Mouse (Mus musculus) midbrain, postnatal 0 days (tissue): ENCODE measurements around the gene Slc6a17. TPM values are rescaled to one million over a fixed set of nuclear protein-coding genes. Genes with fewer than 3 reads are reported as not detected.

Experiments
- ATAC-seq: fragments of 200-750 bp; cut with Nextera tagmentation; 2 replicates; pipeline ENCODE4 v1.8.0; 2017; ENCODE audit warnings: moderate number of reproducible peaks, mild to moderate bottlenecking, moderate TSS enrichment, moderate library complexity; ENCODE audit not compliant: low FRiP score
- DNase-seq: peaks from one replicate; pipeline ENCODE4 v3.0.0-alpha.2; 2015; ENCODE audit warnings: low spot score
- H3K27ac ChIP-seq: fragments of 300-500 bp; sonication (generic); 2 replicates; pipeline ENCODE4 v1.5.1; 2014; ENCODE audit warnings: low read depth, mild to moderate bottlenecking, low read length, mixed read lengths
- H3K27me3 ChIP-seq: fragments of 300-500 bp; sonication (generic); 2 replicates; pipeline ENCODE4 v1.6.1; 2014; ENCODE audit warnings: low read length, control low read depth, mixed read lengths; ENCODE audit not compliant: insufficient read depth
- H3K36me3 ChIP-seq: fragments of 300-500 bp; sonication (generic); 2 replicates; pipeline ENCODE4 v1.6.1; 2014; ENCODE audit warnings: low read length, control low read depth, mixed read lengths; ENCODE audit not compliant: insufficient read depth
- H3K4me1 ChIP-seq: fragments of 300-500 bp; sonication (generic); 2 replicates; pipeline ENCODE4 v1.6.1; 2014; ENCODE audit warnings: mild to moderate bottlenecking, control low read depth, antibody characterized with exemption, low read length, mixed read lengths; ENCODE audit not compliant: insufficient read depth
- H3K4me2 ChIP-seq: fragments of 300-500 bp; sonication (generic); 2 replicates; pipeline ENCODE4 v1.6.1; 2014; ENCODE audit warnings: low read depth, mild to moderate bottlenecking, low read length, mixed read lengths; ENCODE audit not compliant: poor library complexity, severe bottlenecking
- H3K4me3 ChIP-seq: fragments of 300-500 bp; sonication (generic); 2 replicates; pipeline ENCODE4 v1.5.1; 2014; ENCODE audit warnings: low read depth, mild to moderate bottlenecking, low read length, moderate library complexity
- H3K9ac ChIP-seq: fragments of 300-500 bp; sonication (generic); replicated peaks from 2 replicates; pipeline ENCODE4 v1.6.1; 2014; ENCODE audit warnings: mild to moderate bottlenecking, low read length, moderate library complexity, mixed read lengths; ENCODE audit not compliant: poor library complexity, severe bottlenecking
- H3K9me3 ChIP-seq: fragments of 300-500 bp; sonication (generic); 2 replicates; pipeline ENCODE4 v1.6.1; 2016; ENCODE audit warnings: low read length, control low read depth
- CTCF ChIP-seq: IDR thresholded peaks from 2 replicates; pipeline ENCODE4 v1.5.1; 2016; ENCODE audit warnings: antibody characterized with exemption, mild to moderate bottlenecking
- WGBS: fragments of 180-500 bp; shearing (Covaris S2); extraction: QIAGEN DNeasy Blood & Tissue Kit; methylation state at CpG from one replicate; pipeline ENCODE4 v1.1.7; 2014; 5-methylcytosine and 5-hydroxymethylcytosine counted together
- polyA plus RNA-seq: library from polyadenylated mRNA; unstranded; fragments of >200 nt; fragmentation: Nextera tagmentation; extraction: Ambion mirVana; gene quantifications from 2 replicates; pipeline ENCODE4 v1.2.1, GENCODE M21; 2015
- total RNA-seq: library from RNA; depleted of rRNA; stranded (reverse); fragments of >200 nt; gene quantifications from 2 replicates; pipeline ENCODE4 v1.2.3, GENCODE M21; 2014; rRNA removed

The Slc6a17 gene
- 52.0 and 60.0 TPM in 2 replicates for total RNA-seq
- polyA plus RNA-seq = 17.5 and 22.2 TPM in 2 replicates

DNA sequence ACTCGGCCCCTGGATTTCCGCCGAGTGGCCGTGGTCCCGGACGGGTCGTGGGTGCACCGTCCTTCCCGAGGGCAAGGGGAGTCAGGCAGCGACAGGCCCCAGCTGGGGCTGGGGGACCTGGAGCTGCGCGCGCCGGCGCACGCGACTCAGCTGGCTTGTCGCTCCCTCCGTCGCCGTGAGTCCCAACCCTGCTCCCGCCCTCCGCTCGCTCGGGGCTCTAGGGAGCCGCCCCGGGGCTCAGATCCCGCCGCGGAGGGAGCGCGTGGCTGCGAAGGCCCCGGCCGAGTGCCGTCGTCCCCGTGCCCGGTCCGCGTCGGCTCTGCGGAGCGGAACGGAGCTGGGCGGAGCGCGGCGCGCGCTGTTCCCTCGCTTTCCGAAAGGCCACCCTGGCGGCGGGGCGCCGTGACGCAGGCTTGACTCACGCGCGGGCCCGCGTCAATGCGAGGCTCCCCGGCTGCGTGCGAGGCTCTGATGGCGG is at the start of gene Slc6a17:
TSS of gene Slc6a17 (minus strand) at position 388 of the 478 bp plus-strand sequence.
- Histone ChIP-seq H3K27ac (peak within 1 kb of the TSS; percentile 78), H3K4me3 (peak within 1 kb of the TSS; percentile 70), H3K4me2 (peak within 1 kb of the TSS; percentile 67), H3K36me3 (0 out of 2 replicates have a peak, but pooled peaks cover 3% of the 10 kb centered on the region), H3K27me3 (no peaks in the 10 kb centered on the region), H3K9ac (peak within 1 kb of the TSS; percentile 74), H3K9me3 (no peaks in the 10 kb centered on the region), H3K4me1 (peaks cover 12% of the 10 kb centered on the region; the same call in 1 of the 2 replicates)
- 0% methylated on average over 52 of the region's 68 CpGs for WGBS
- TF ChIP-seq CTCF = peak; percentile 51
- DNase-seq (peak; percentile 63), ATAC-seq (peak; percentile 87)

DNA sequence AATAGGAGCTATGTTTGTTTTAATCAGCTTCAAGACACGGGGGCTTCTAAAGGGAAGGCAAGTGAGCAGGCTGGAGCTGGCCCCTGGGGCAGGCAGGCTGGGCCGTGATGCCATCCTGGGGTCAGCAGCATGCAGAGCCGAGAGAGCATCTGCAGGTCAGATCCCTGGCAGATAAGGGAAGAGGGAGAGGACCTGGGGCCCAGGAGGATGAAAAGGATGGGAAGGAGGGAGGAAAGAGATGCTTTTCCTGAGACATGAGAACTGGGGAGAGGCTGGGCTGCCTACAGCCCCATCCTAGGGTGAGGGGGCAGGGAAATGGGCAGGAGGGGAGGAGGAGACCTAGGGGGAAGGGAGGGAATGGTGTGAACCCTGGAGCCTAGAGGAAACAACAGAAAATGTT is 47.5 kb upstream of the Slc6a17 start:
- H3K4me3 ChIP-seq = no peak overlapping the region
- DNase-seq (no peak), ATAC-seq (no peak)
- WGBS = 43% methylated on average over 3 of the region's 3 CpGs
- H3K9me3 ChIP-seq = no peaks in the 10 kb centered on the region
- H3K36me3 ChIP-seq = no peaks in the 10 kb centered on the region
- no peak overlapping the region for H3K27ac ChIP-seq
- no peaks in the 10 kb centered on the region for H3K27me3 ChIP-seq
- TF ChIP-seq CTCF = no peak
- H3K9ac ChIP-seq = no peak overlapping the region
- no peaks in the 10 kb centered on the region for H3K4me1 ChIP-seq
- H3K4me2 ChIP-seq = no peak overlapping the region

DNA sequence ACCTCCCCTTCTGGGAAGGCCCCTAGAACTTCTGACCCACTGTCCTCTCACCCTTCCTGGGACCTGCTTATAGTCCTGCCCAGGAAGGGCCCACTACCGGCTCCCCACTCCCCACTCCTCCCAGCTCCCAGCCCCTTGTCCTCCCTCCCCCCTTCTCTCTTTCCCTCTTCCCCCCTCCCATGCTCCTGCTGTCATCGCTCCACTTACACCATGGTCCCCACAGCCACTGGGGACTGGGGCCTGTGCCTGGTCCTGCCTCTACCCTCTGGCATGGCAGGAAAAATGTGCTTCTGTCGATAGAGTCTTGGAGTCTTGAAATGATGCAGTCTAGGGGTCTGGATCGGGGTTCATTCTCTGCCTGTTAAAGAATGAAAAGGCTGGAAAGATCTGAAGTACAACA is 46.1 kb upstream of the Slc6a17 start:
- Histone ChIP-seq H3K4me3 (no peak overlapping the region), H3K4me2 (no peak overlapping the region), H3K4me1 (no peaks in the 10 kb centered on the region), H3K36me3 (no peaks in the 10 kb centered on the region), H3K9ac (no peak overlapping the region), H3K27ac (no peak overlapping the region), H3K9me3 (no peaks in the 10 kb centered on the region), H3K27me3 (no peaks in the 10 kb centered on the region)
- DNase-seq (no peak), ATAC-seq (no peak)
- WGBS = 40% methylated on average over 4 of the region's 4 CpGs
- no peak for TF ChIP-seq CTCF

DNA sequence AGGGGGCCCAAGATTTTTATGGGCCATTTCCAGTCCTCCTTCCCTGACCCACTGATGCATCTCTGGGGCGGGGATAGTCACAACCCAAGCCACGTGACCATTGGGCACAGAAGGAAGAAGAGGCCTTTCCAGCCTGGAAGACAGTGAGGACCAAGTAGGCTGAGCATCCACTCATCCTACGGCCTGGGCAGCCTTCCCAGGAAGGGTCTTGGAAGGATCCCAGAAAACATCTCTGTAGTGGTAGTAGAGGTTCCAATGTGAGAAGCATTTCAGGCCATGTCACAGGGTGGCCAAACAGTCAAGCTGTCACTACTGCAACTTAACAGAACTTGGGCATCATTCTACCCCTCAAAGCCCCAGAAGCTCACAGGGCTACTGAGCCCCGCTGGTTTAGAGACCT is 44.8 kb upstream of the Slc6a17 start:
- H3K4me3 ChIP-seq = no peak overlapping the region
- ATAC-seq (no peak), DNase-seq (no peak)
- H3K36me3 ChIP-seq = no peaks in the 10 kb centered on the region
- no peak overlapping the region for H3K9ac ChIP-seq
- no peaks in the 10 kb centered on the region for H3K27me3 ChIP-seq
- H3K4me2 ChIP-seq = no peak overlapping the region
- no peak overlapping the region for H3K27ac ChIP-seq
- WGBS = 84% methylated on average over 4 of the region's 4 CpGs
- no peak for TF ChIP-seq CTCF
- no peaks in the 10 kb centered on the region for H3K9me3 ChIP-seq
- no peaks in the 10 kb centered on the region for H3K4me1 ChIP-seq

DNA sequence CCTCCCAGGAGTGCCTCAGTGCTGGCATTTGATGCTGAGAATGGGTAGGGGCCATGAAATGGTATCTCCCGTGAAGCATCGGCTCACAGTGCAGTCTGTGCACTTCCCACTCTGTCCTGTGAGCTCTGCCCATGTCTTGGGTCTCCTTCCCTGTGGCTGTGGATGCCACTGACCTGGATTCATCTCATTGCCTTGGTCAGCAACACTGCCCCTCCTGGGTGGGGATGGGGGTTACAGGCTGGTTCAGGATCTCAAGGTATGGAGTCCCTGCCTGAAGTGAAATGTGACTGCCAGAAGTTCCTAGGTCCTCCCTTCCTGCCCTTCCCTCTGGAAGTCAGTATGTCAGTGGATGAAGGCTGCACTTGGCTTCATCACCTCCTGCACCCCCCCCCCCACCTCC is 44.3 kb upstream of the Slc6a17 start:
- no peak for ATAC-seq
- TF ChIP-seq CTCF = peak; percentile 19; the same call in 1 of the 2 replicates
- 76% methylated on average over 2 of the region's 2 CpGs for WGBS

DNA sequence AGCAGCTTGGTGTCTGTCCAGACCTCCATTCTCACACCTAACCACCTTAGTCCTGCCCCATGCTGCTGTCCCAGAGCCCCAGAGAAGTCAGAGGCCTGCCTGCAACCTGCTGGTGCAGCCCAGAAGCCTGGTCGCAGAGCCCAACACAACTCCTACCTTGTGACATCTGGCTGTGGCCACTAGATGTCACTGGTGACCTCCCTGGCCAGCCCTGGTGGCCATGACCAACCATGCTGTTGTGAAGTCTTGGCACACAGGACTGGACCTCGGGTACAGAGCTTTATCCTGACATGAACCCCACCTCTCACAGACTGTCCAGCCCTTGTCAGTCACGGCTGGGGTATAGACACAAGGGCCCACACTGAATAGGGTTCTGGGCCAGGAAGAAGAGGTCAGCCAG is 41.4 kb upstream of the Slc6a17 start:
- ATAC-seq (peak; percentile 72), DNase-seq (peak; percentile 72)
- no peak overlapping the region for H3K4me2 ChIP-seq

More for the DNA sequence above, 44.3 kb upstream of the Slc6a17 start:
- Histone ChIP-seq H3K4me3 (no peak overlapping the region), H3K4me2 (no peak overlapping the region), H3K4me1 (no peaks in the 10 kb centered on the region), H3K9ac (no peak overlapping the region), H3K36me3 (no peaks in the 10 kb centered on the region), H3K9me3 (no peaks in the 10 kb centered on the region), H3K27ac (no peak overlapping the region), H3K27me3 (no peaks in the 10 kb centered on the region)
- DNase-seq = no peak

More for the DNA sequence above, 41.4 kb upstream of the Slc6a17 start:
- Histone ChIP-seq H3K9ac (no peak overlapping the region), H3K4me1 (no peaks in the 10 kb centered on the region), H3K36me3 (no peaks in the 10 kb centered on the region), H3K9me3 (no peaks in the 10 kb centered on the region), H3K27me3 (no peaks in the 10 kb centered on the region), H3K27ac (no peak overlapping the region), H3K4me3 (no peak overlapping the region)
- WGBS = 10% methylated on average over 3 of the region's 3 CpGs
- peak; percentile 87 for TF ChIP-seq CTCF
